Mouse (Mus musculus): Measurements from ENCODE around the gene Vmp1.

GRCm38 (mm10) chr11:86678957-86679356, 4.7 kb downstream of the Vmp1 start:
- TF ChIP-seq CTCF (IDR thresholded peaks at IDR 0.05; ENCODE audit: control insufficient read depth, insufficient read depth, insufficient read length) (no peak), MAX (IDR thresholded peaks at IDR 0.05) (no peak), MYOG (IDR thresholded peaks at IDR 0.05; ENCODE audit: control insufficient read depth, extremely low read depth, insufficient read length) (no peak)

Measured in C2C12 (cell line).